Mouse (Mus musculus): ENCODE results near the gene Adcy9. TPM values are rescaled to one million over a fixed set of nuclear protein-coding genes. Genes with fewer than 3 reads are reported as not detected.

The Adcy9 gene
- polyA plus RNA-seq, 1 experiment from 2014 or later: 0.84 TPM

DNA sequence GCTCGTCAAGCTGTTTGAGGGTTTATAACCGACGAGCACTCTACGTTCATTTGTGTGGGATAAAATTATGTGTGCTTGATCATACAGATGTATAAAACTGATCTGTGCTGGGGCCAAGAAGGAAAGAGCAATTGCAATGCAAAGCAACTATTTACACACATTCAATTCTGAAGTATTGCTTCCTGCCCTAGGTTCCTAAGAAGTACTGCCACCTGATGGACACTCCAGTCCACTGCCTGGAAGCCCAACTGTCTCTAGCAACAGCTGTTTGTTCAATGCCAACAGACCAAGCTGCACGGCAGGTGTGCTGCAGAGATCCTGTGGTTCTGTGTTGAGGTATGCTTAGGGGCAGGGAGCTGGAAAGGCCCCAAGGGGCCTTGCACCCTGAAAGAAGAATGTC is 135.0 kb downstream of the Adcy9 start:
- H3K4me2 ChIP-seq (ENCODE audit: low read depth, low read length, severe bottlenecking): no peak overlapping the region
- WGBS: 74% methylated on average over 5 of the region's 5 CpGs
- H3K27ac ChIP-seq (ENCODE audit: low read depth, low read length): no peak overlapping the region
- ATAC-seq (replicated peaks; ENCODE audit: low FRiP score) (no peak), DNase-seq (ENCODE audit: low spot score) (no peak)
- no peak overlapping the region for H3K9ac ChIP-seq (ENCODE audit: low read length)
- H3K9me3 ChIP-seq (ENCODE audit: control insufficient read depth, low read length): no peaks in the 10 kb centered on the region
- H3K4me3 ChIP-seq (ENCODE audit: low read depth, low read length): no peak overlapping the region
- no peaks in the 10 kb centered on the region for H3K27me3 ChIP-seq (ENCODE audit: control insufficient read depth, insufficient read depth, low read length)
- H3K4me1 ChIP-seq (replicated peaks; ENCODE audit: control insufficient read depth, insufficient read depth, low read length): no peaks in the 10 kb centered on the region
- H3K36me3 ChIP-seq (ENCODE audit: control insufficient read depth, insufficient read depth, low read length): no peaks in the 10 kb centered on the region

DNA sequence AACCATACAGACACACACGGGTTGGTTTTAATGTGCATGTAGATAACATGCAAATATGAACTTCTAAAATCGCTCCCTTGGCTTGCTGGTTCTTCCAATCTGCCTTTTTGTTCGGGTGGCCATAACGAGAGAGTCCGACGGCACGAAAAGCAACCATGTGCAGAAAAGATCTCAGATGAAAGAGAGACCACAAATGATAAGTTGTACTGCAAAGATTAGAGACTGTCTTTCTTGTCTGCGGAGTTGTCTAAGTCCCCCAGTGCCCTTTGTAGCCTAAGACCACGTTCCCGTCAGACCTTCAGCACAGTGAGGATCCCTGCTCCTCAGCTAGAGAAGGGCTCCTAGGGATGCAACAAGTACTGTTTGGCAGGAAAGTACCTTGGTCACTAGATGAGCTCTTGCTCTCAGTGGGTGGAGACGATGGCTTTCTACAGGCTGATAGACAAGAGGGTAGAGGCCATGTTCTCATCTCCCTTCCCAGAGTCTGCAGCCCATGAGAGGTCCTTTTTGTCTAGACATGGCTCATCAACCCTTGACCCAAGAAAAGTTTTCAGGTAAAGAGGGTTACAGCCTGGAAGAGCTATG is 136.9 kb downstream of the Adcy9 start:
- ATAC-seq (replicated peaks; ENCODE audit: low FRiP score) (no peak), DNase-seq (ENCODE audit: low spot score) (no peak)
- Histone ChIP-seq H3K9me3 (ENCODE audit: control insufficient read depth, low read length) (no peaks in the 10 kb centered on the region), H3K27ac (ENCODE audit: low read depth, low read length) (no peak overlapping the region), H3K4me2 (ENCODE audit: low read depth, low read length, severe bottlenecking) (no peak overlapping the region), H3K27me3 (ENCODE audit: control insufficient read depth, insufficient read depth, low read length) (no peaks in the 10 kb centered on the region), H3K36me3 (ENCODE audit: control insufficient read depth, insufficient read depth, low read length) (no peaks in the 10 kb centered on the region), H3K4me3 (ENCODE audit: low read depth, low read length) (no peak overlapping the region), H3K4me1 (replicated peaks; ENCODE audit: control insufficient read depth, insufficient read depth, low read length) (no peaks in the 10 kb centered on the region), H3K9ac (ENCODE audit: low read length) (no peak overlapping the region)
- 90% methylated on average over 11 of the region's 11 CpGs for WGBS

DNA sequence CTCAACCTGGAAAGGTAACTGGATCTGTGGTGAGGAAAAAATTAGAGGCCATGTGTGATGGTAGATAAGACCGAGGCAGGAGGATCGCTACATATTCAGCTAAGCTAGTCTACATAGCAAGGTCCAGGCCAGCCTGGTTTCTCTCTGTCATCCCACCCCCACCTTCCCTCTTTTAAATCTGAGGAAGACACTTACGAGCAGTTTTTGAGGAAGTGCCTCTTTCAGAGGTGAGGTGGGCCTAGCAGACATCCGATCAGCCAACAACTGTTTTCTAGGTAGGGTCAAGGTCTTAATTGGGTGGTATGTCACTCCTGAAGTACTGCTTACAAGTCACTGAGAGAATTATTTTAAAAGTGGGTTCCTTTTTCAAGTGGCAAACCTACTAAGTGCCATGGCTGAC is 138.8 kb downstream of the Adcy9 start:
- no peak overlapping the region for H3K4me2 ChIP-seq (ENCODE audit: low read depth, low read length, severe bottlenecking)
- 94% methylated on average over 4 of the region's 4 CpGs for WGBS
- H3K9ac ChIP-seq (ENCODE audit: low read length): no peak overlapping the region
- H3K4me3 ChIP-seq (ENCODE audit: low read depth, low read length): no peak overlapping the region
- no peaks in the 10 kb centered on the region for H3K9me3 ChIP-seq (ENCODE audit: control insufficient read depth, low read length)
- no peaks in the 10 kb centered on the region for H3K36me3 ChIP-seq (ENCODE audit: control insufficient read depth, insufficient read depth, low read length)
- no peaks in the 10 kb centered on the region for H3K4me1 ChIP-seq (replicated peaks; ENCODE audit: control insufficient read depth, insufficient read depth, low read length)
- DNase-seq (ENCODE audit: low spot score) (no peak), ATAC-seq (replicated peaks; ENCODE audit: low FRiP score) (no peak)
- H3K27ac ChIP-seq (ENCODE audit: low read depth, low read length): no peak overlapping the region
- no peaks in the 10 kb centered on the region for H3K27me3 ChIP-seq (ENCODE audit: control insufficient read depth, insufficient read depth, low read length)

DNA sequence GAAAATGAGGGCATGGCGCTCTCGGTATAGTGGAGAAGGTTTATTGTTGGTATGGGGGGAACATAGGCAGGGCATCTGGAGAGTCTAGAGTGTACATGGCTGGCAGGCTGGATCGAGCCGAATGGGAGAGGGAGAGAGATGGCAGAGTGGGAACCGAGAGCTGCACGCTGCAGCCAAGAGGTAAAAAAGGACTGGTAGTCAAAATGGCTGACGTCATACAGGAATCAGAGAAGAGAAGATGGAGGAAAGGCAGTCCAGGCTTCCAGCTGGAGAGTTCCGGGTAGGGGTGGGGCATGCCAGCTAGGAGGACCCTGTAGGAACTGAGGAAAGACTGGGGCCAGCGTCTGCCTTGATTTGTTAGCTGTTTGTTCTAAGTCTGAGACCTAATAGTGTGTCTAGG is 139.3 kb downstream of the Adcy9 start:
- ATAC-seq (replicated peaks; ENCODE audit: low FRiP score) (no peak), DNase-seq (ENCODE audit: low spot score) (no peak)
- H3K27ac ChIP-seq (ENCODE audit: low read depth, low read length): no peak overlapping the region
- WGBS: 88% methylated on average over 9 of the region's 9 CpGs
- H3K9ac ChIP-seq (ENCODE audit: low read length): no peak overlapping the region
- H3K4me1 ChIP-seq (replicated peaks; ENCODE audit: control insufficient read depth, insufficient read depth, low read length): no peaks in the 10 kb centered on the region
- no peaks in the 10 kb centered on the region for H3K27me3 ChIP-seq (ENCODE audit: control insufficient read depth, insufficient read depth, low read length)
- H3K9me3 ChIP-seq (ENCODE audit: control insufficient read depth, low read length): no peaks in the 10 kb centered on the region
- no peak overlapping the region for H3K4me2 ChIP-seq (ENCODE audit: low read depth, low read length, severe bottlenecking)
- no peaks in the 10 kb centered on the region for H3K36me3 ChIP-seq (ENCODE audit: control insufficient read depth, insufficient read depth, low read length)
- no peak overlapping the region for H3K4me3 ChIP-seq (ENCODE audit: low read depth, low read length)

DNA sequence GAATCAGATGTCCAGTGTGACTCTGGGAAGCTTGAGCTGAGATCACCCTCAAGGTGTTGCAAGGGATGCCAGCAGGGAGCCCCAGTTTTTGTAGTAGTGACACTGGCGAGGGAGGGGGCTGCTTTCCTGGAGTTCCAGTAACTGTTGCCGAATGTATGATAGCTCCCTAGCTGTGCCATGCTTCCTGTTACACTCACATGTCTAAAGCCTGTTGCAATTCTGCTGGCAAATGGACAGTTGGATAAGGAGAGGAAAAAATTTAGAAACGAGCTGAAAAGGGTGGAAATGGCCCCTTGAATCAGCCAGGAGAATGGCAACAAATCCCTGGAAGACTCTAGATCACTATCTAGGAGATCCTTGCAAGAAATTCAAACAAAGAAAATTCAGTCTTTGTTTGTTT is 140.7 kb downstream of the Adcy9 start:
- H3K27me3 ChIP-seq (ENCODE audit: control insufficient read depth, insufficient read depth, low read length): no peaks in the 10 kb centered on the region
- no peak overlapping the region for H3K27ac ChIP-seq (ENCODE audit: low read depth, low read length)
- WGBS: 80% methylated on average over 3 of the region's 3 CpGs
- H3K9ac ChIP-seq (ENCODE audit: low read length): no peak overlapping the region
- DNase-seq (ENCODE audit: low spot score) (no peak), ATAC-seq (replicated peaks; ENCODE audit: low FRiP score) (no peak)
- no peaks in the 10 kb centered on the region for H3K4me1 ChIP-seq (replicated peaks; ENCODE audit: control insufficient read depth, insufficient read depth, low read length)
- H3K36me3 ChIP-seq (ENCODE audit: control insufficient read depth, insufficient read depth, low read length): no peaks in the 10 kb centered on the region
- no peak overlapping the region for H3K4me2 ChIP-seq (ENCODE audit: low read depth, low read length, severe bottlenecking)
- no peaks in the 10 kb centered on the region for H3K9me3 ChIP-seq (ENCODE audit: control insufficient read depth, low read length)
- no peak overlapping the region for H3K4me3 ChIP-seq (ENCODE audit: low read depth, low read length)

DNA sequence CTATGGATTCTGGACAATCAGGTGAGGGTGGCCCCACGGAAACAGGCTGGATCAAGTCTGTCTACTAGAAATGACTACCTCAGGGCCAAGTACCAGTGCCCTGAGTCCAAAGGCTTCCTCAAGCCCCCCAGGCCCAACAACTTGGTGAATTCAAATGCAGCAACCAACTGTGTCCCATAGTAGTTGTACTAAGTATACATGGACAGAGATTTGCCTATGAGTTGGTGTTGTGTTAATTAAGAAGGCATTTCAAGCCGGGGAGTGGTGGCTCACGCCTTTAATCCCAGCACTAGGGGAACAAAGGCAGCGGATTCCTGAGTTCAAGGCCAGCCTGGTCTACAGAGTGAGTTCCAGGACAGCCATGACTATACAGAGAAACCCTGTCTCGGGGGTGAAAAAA is 143.7 kb downstream of the Adcy9 start:
- Histone ChIP-seq H3K36me3 (ENCODE audit: control insufficient read depth, insufficient read depth, low read length) (no peaks in the 10 kb centered on the region), H3K4me3 (ENCODE audit: low read depth, low read length) (no peak overlapping the region), H3K4me2 (ENCODE audit: low read depth, low read length, severe bottlenecking) (no peak overlapping the region), H3K9me3 (ENCODE audit: control insufficient read depth, low read length) (no peaks in the 10 kb centered on the region), H3K27ac (ENCODE audit: low read depth, low read length) (no peak overlapping the region), H3K27me3 (ENCODE audit: control insufficient read depth, insufficient read depth, low read length) (no peaks in the 10 kb centered on the region), H3K4me1 (replicated peaks; ENCODE audit: control insufficient read depth, insufficient read depth, low read length) (no peaks in the 10 kb centered on the region), H3K9ac (ENCODE audit: low read length) (no peak overlapping the region)
- no peak for ATAC-seq (replicated peaks; ENCODE audit: low FRiP score)
- no peak for DNase-seq (ENCODE audit: low spot score)
- 79% methylated on average over 5 of the region's 5 CpGs for WGBS

DNA sequence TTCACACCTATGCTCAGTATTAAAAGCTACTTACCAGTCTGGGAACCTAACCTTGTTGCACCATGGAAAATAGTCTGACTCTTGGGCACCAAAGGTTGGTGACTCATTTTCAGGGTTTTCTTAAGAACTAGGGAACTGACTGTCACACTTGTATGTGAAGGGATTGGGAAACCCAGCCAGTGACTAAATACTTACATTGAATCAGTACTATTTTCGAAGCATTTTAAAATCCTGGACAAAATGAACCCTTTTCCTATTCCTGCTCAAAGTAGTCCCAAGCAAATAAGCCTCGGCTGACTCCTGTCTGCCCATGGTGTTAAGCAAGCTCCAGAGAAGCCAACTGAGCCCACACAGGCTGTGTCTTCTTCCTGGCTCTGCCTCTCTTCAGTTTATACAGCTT is 144.1 kb downstream of the Adcy9 start:
- DNase-seq (ENCODE audit: low spot score) (no peak), ATAC-seq (replicated peaks; ENCODE audit: low FRiP score) (no peak)
- Histone ChIP-seq H3K9me3 (ENCODE audit: control insufficient read depth, low read length) (no peaks in the 10 kb centered on the region), H3K36me3 (ENCODE audit: control insufficient read depth, insufficient read depth, low read length) (no peaks in the 10 kb centered on the region), H3K4me3 (ENCODE audit: low read depth, low read length) (no peak overlapping the region), H3K27ac (ENCODE audit: low read depth, low read length) (no peak overlapping the region), H3K4me2 (ENCODE audit: low read depth, low read length, severe bottlenecking) (no peak overlapping the region), H3K4me1 (replicated peaks; ENCODE audit: control insufficient read depth, insufficient read depth, low read length) (no peaks in the 10 kb centered on the region), H3K9ac (ENCODE audit: low read length) (no peak overlapping the region), H3K27me3 (ENCODE audit: control insufficient read depth, insufficient read depth, low read length) (no peaks in the 10 kb centered on the region)
- WGBS: 82% methylated on average over 2 of the region's 2 CpGs

DNA sequence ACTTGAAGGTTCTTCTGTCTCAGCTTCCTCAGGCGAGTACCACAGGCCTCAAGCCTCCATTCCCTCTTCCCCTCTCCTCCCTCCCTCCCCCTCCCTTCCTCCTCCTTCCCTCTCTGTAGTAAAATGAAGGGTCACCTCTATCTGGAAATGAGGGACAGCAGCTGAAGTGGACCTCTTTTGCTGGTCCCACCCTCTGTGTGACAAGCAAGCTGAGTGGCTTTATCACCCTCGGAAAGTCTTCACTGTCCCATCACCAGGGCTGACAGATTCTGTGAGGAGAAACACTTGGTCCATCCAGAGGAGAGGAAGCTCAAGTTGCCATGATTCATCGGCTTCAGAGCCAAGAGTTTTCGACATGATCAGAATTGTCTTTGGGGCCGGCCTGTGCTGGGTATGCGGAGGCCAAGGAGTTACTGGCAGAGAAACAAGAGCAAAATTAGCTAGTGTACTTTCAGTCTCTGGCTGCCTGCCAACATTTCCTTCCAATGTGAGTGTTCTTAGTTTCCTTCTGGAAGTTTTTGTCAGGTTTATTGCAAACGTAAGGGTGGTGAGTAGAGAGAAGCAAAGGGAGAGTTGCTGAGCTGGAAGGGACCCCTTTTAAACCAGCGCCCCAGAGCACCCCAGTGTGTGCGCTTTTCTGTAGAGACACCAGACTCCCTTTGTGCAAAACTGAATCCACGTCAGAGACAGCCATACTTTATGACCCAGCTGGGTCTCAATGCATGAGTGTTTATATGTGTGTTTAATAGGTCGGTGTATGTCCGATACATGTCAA is 146.4 kb downstream of the Adcy9 start:
- no peaks in the 10 kb centered on the region for H3K27me3 ChIP-seq (ENCODE audit: control insufficient read depth, insufficient read depth, low read length)
- no peaks in the 10 kb centered on the region for H3K9me3 ChIP-seq (ENCODE audit: control insufficient read depth, low read length)
- H3K36me3 ChIP-seq (ENCODE audit: control insufficient read depth, insufficient read depth, low read length): no peaks in the 10 kb centered on the region
- no peak overlapping the region for H3K4me3 ChIP-seq (ENCODE audit: low read depth, low read length)
- H3K4me1 ChIP-seq (replicated peaks; ENCODE audit: control insufficient read depth, insufficient read depth, low read length): no peaks in the 10 kb centered on the region
- DNase-seq (ENCODE audit: low spot score): no peak
- H3K4me2 ChIP-seq (ENCODE audit: low read depth, low read length, severe bottlenecking): no peak overlapping the region
- H3K9ac ChIP-seq (ENCODE audit: low read length): no peak overlapping the region
- WGBS: 81% methylated on average over 12 of the region's 12 CpGs
- ATAC-seq (replicated peaks; ENCODE audit: low FRiP score): no peak
- no peak overlapping the region for H3K27ac ChIP-seq (ENCODE audit: low read depth, low read length)

DNA sequence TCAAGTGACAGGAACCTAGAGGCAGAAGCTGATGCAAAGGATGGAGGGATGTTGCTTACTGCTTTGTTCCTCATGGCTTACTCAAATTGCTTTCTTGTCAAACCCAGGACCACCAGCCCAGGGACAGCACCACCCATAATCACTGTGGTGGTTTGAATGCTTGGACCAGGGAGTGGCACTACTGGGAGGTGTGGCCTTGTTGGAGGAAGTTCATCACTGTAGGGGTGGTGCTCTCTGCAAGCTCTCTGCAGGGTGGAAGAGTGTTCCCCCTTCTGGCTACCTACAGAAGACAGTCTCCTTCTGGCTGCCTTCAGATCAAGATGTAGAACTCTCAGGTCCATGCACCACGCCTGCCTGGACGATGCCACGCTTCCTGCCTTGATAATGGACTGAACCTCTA is 148.0 kb downstream of the Adcy9 start:
- Histone ChIP-seq H3K4me3 (ENCODE audit: low read depth, low read length) (no peak overlapping the region), H3K27me3 (ENCODE audit: control insufficient read depth, insufficient read depth, low read length) (peaks cover 2% of the 10 kb centered on the region; the same call in 1 of the 2 replicates), H3K4me1 (replicated peaks; ENCODE audit: control insufficient read depth, insufficient read depth, low read length) (peaks cover 2% of the 10 kb centered on the region; the same call in 1 of the 2 replicates), H3K36me3 (ENCODE audit: control insufficient read depth, insufficient read depth, low read length) (no peaks in the 10 kb centered on the region), H3K9me3 (ENCODE audit: control insufficient read depth, low read length) (no peaks in the 10 kb centered on the region), H3K4me2 (ENCODE audit: low read depth, low read length, severe bottlenecking) (no peak overlapping the region), H3K27ac (ENCODE audit: low read depth, low read length) (no peak overlapping the region), H3K9ac (ENCODE audit: low read length) (no peak overlapping the region)
- WGBS: 84% methylated on average over 3 of the region's 3 CpGs
- ATAC-seq (replicated peaks; ENCODE audit: low FRiP score) (no peak), DNase-seq (ENCODE audit: low spot score) (no peak)

Data from forebrain, embryonic 11.5 days (tissue).